Mouse (Mus musculus): ENCODE measurements around the gene Specc1. TPM values are rescaled to one million over a fixed set of nuclear protein-coding genes. Genes with fewer than 3 reads are reported as not detected.

Specc1 gene
- total RNA-seq, 2 experiments from 2014 or later = 16.3 to 22.4 TPM

DNA sequence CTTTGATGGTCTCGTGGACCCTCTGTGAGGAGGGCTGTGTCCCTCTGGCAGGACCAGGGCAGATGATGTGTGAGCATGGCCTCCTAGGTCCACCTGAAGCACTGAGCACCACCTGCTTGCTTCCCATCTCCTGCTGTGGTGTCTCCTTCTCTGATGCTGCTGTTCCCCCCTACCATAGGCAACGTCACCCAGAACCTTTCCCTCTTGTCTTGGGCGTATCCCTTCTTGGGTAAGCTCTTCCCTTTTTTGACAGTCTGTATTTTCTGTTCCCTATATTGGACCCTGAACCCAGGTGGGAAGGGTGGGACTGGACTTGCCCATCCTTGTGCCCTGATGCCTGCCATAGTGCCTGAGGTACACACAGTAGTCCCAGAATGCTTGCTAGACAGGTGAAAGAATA lies 56.9 kb downstream of the Specc1 start:
- no peak for DNase-seq (ENCODE audit: low spot score in 2 of 2)

DNA sequence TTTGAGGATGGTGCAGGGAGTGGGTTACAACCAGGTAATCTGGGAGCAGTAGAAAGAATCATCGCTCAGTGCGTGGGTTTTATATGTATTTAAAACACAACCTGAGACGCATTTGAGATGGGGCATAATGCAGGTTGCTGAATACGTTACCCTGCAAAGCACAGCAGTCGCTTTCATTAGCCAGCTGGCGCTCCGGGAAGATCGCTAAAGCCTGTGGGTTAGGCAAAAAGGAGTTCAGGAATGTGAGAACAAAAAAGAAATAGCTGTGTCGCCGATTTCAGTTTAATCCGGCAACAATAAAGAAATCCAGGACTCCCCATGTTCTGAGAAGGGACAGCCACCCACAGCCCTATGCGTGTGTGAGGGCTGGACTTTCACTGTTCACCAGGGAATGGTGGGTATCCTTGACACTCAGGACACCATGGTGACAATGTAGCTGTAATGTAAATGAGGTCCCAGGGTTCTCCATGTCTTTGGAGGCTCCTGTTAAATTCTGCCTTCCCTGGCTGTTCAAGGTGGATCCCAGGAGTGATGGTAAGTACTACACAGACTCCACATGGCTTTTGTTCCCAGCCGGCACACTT lies 58.6 kb downstream of the Specc1 start:
- DNase-seq (ENCODE audit: low spot score in 2 of 2) = no peak

DNA sequence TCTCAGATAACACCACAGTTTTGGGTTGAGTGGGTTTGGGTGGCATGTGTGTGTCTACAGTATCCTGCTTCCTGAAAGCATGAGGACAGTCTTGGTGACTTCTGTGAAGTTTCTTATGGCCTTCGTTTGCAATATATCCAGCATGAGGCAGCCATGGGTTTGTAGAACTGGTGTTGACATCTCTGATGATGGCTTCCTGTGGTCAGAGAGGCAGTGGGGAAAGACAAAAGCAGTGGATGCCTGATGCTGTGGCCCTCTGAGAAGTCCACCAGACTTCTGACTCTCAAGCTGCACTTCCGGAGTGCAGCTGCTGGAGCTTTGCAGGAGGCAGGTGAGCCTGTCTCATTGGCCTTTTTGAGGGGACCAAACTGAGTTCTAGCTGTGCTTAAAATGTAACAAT lies 60.4 kb downstream of the Specc1 start:
- no peak for DNase-seq (ENCODE audit: low spot score in 2 of 2)

DNA sequence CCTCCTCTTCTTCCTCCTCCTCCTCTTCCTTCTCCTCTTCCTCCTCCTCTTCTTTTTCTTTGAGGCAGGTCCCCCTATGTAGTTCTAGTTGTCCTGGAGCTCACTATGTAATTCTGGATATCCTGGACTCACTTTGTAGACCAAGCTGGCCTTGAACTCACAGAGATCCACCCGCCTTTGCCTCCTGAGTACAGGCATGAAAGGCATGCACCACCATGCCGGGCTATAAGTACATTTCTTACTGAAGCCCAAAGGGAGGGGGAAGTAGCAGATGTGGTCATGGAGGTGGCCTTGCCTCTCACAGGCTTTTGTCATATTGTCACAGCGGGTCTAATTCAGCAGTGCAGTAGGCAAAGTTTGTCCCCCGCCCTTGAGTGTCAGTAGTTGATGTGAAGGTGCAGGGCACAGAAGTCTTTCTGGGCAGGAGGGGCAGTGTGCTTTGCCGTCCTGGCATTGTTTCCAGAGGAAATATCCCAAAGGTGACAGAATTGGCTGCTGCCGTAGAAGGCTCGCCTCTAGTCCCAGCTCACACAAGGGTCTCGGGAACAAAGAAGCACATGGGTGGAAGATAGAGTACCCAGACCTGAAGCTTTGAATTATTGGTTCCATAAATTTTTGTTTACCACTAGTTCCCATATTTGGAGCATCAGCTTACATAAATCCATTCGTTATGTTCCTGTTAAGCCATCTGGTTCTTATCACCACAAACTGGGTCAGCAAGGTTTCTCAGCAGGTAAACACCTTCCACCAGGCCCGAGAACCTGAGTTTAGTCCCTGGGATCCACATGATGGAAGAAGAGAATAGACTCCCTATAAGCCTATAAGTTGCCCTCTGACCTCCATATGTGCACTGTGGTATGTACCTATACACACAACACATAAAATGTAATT lies 62.0 kb downstream of the Specc1 start:
- no peak for DNase-seq (ENCODE audit: low spot score in 2 of 2)

DNA sequence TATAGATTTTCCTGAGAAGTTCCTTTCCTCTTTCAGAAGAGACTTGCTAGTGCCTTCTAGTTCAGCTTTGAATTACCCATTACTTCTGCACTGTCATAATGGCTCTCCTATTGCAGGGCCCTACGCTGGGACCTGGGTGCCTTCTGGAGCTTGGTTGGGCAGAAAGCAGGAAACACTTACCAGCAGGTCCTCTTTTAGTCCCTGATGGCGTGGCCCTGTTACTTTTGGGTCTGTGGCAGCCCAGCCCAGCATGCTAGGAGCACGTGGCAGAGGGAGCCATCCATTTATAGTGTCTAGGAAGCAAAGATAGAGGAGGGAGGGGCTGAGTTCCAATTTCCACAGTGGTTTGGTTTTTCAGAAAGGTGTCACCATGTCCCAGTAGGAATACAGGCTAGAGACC lies 63.3 kb downstream of the Specc1 start:
- no peak for DNase-seq (ENCODE audit: low spot score in 2 of 2)

DNA sequence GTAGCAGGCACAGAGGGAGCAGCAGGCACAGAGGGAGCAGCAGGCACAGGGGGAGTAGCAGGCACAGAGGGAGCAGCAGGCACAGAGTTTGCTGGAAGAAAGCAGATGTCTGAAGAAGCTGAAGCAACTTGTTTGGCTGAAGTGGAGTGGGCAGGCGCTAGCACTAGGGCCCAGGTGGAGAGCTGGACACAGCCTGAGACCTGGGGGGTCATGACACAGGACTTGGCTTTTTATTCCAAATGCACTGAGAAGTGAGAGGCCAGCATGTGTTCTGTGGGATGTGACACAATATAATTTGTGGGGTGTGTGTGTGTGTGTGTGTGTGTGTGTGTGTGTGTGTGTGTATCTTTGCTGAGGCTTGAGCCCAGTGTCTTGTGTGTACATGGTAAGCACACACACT lies 64.3 kb downstream of the Specc1 start:
- DNase-seq (ENCODE audit: low spot score in 2 of 2) = no peak

DNA sequence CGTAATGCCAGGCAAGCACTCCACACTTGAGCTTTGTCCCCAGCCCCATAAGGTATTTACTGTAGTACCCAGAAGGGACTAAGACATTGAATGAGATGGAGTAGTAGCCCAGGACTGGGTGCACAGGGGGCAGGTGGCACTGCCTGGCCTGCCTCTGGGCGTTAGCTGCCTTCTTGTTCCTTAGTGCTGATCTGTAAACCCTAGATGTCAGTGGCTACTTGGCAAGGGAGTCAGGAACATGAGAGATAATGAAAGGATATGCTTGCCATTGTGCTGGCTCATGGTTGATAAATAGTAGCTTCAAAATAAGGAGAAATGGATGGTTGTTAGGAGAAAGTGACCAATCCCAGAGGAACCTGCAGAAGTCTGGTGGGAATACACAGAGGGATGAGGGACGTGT lies 65.5 kb downstream of the Specc1 start:
- no peak for DNase-seq (ENCODE audit: low spot score in 2 of 2)

DNA sequence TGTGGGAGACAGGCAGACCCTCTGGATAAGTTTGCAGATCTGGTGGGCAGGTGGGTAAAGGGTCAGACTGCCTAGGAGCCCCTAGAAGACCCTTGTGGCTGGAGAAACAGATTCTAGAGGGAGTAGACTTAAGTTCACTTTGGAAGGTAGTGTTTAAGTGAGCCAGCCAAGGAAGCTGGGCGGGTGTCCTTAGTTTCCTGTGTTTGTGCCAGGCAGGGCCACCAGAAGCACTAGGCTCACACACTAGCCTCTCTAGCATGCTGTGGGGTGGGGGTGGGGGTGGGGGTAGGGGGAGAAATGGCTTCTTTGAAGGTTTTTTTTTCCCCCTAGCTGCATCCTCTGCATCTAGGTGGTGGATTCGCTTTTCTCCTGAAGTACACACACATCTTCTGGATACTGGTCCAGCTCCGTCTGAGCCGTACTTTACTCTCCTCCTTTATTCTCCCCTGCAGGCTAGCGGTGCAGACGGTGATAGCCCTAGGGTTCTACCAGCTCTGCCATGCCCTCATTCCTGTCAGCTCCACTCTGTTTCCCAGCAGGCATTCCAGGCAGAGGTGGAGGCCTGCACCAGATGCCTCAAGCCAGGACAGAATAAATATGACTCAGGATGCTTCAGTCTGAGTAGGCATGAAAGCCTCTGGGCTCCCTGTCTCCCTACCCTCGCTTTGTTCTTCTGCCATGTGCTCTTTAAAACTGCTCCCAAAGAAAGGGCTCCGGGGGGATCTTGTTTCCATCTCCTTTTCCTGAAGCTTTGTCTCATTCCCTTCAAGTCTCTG lies 66.3 kb downstream of the Specc1 start:
- no peak for DNase-seq (ENCODE audit: low spot score in 2 of 2)

DNA sequence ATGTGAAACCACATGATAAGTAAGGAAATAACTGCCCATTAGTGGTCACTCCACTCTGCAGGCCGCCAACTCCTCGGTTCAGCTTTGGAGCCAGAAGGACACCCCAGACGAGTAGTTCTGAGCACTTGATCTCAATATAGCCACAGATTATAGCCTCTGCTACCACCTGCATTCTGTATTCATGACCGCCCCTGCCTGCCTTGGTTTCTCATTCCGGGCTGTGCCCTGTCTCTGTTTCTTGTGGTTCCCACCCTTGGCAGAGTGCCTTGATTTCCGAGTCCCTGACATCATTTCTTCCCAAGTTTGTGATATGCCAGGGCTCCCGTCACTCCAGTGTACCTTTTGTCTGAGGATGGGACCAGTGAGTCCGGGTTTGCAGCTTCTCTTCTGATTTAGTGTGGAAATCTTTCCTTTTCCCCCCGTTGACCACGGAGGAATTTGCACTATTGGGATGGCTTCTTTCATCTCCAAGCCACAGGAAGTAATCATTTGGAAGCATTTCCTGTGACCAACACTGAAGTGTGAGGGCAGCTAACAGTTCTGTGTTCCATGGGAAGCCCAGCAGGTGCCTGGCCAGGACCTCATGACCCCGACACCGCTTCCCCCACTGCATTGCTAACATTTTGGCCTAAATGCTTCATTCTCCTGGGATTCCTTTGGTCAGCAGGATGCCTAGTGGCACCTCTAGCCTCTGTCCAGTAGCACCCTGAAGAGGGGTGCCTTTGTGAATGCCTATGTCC lies 67.1 kb downstream of the Specc1 start:
- DNase-seq (ENCODE audit: low spot score in 2 of 2) = no peak

DNA sequence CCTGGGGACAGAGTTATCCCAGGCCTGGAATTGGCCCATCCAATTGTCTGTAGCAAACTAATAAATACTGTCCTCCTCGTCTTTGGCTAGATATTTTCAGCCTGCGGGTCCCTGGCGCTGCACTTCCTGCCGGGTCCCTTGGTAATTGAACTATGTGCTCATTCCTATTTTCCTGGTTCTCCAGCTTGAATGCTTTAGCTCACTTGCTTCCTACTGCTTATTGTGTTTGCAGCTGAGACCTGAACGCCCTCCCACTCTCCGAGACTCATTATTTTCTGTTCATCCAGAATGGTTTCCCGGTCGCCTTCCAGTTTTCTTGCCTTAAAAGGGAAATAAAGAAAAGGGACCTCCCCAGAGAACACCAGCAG lies 67.7 kb downstream of the Specc1 start:
- DNase-seq (ENCODE audit: low spot score in 2 of 2) = no peak

DNA sequence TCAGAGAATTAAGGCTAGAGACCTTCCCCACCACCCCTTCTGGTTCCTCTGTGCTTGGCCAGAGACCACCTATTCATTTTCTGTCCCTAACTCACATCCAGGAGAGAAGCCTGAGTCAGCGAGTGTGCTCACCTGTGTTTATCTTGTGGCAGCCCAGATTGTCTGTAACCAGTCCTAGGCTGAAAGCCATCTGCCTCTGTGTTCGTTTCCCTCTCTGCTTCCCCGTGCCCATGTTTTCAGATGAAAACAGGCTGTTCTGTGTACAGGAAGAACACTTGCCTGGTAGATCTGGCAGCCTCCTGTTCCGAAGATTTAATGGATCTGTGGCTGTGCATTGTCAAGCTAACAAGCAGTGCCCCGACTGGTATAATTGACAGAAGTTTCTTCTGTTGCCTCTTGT lies 68.4 kb downstream of the Specc1 start:
- DNase-seq (ENCODE audit: low spot score in 2 of 2) = no peak

DNA sequence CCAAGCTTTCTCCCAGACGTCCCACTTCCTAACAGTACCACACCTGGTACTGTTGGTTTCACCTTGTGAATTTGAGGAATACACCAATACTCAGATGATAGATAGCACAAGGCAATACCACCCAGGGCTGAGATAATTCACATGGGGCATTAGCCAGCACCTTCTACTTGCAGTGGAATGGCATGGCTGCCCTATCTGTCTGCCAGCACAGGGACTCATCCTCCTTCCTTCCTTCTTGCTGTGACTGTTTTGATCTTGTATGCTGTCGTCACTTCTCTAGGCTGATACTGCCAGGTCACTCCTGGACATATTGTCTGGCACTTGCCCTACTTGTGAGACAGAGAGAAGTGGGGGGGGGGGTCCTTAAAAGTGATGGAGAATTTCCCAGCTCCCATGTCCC lies 69.2 kb downstream of the Specc1 start:
- DNase-seq (ENCODE audit: low spot score in 2 of 2) = no peak

DNA sequence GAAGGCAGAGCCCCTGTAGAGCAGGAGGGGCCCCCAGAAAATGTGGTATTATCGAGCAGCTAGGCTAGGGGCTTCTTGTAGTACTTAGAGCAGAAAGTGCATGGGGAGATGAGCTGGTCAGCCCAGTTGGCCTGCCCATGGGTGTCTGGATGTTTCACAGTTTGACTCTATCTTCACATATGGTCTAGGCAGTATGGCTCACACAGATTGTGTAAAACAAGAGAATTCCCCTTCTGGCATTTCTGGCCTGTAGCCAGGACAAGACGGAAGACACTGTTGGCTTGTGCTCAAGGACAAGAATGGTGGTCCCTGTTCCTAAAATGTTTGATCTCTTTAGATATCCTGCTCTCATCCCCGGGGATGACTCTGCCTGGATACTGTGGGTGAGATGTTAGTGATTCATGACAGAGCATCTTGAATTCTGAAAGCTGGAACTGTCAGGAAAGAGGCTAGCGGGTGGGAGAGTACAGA lies 69.8 kb downstream of the Specc1 start:
- DNase-seq (ENCODE audit: low spot score in 2 of 2) = no peak

DNA sequence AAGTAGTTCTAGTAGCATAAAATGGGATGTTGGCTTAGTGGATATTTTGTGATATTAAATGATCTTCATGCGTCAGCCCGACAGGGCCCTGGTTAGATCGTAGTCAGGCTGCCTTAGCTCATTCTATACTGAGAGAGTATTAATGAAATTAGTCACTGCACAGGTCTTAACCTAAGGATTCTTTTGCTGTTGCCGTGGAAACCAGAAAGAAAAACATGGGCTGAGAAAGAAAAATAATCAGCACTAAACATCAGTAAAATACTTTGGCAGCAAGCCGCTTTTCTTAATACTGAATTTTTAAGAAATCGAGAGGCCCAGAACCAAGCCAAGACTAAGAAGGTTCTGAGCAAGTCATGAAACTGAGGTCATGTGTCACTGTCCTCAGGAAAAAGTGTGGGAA lies 70.7 kb downstream of the Specc1 start:
- no peak for DNase-seq (ENCODE audit: low spot score in 2 of 2)

DNA sequence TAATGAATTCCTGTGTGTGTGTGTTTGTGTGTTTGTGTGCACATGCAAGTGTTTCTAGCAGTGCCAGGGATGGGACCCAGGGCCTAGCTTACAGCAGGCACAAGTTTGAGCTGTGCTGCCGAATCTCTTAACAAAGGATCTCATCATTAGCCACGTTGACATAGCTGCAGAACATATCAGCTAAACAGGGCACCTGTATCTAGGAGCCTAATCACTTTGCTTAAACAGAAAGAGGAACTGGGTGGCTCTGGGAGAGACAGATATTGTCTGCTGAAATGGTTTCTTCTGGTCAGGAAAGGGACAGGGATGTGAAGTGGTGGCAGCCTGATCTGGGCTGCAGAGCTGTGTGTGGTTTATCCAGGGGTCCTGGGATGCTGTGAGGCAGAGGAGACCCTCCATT lies 71.1 kb downstream of the Specc1 start:
- no peak for DNase-seq (ENCODE audit: low spot score in 2 of 2)

DNA sequence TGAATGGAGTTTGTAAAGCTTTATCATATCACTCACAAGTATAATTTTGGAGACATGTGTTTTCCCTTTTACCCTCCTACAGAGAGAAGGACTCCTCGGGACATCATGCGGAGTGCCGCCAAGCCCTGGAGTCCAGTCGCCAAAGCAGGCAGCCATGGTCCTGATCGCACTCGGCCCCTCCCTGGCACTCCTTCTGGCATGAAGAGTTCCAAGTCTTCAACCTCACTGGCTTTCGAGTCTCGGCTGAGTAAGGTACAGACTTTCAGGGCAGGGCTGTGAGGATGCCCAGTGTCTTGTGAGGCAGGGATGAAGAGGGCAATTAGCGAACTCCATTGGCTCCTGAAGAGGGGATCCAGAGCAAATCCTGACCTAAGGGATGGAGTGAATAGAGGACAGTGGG lies 72.6 kb downstream of the Specc1 start:
- DNase-seq (ENCODE audit: low spot score in 2 of 2) = no peak

DNA sequence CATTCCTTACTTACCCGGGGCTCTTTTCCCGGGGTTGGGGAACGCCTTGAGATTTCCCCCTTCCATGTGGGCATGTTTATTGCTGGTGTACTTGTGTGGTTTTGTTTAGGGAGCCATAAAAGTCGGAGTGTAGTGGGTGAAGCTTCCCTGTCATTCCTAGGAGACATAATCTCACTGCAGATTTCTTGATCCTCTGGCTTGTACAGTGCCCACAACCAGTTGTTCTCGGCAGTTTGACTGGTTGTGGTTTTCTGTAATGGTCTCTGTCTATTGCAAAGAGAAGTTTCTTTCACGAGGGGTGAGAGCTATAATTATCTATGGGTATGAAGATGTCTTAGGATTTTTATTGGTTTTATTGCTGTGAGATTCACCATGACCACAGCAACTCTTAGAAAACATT lies 78.0 kb downstream of the Specc1 start:
- no peak for DNase-seq (ENCODE audit: low spot score in 2 of 2)

DNA sequence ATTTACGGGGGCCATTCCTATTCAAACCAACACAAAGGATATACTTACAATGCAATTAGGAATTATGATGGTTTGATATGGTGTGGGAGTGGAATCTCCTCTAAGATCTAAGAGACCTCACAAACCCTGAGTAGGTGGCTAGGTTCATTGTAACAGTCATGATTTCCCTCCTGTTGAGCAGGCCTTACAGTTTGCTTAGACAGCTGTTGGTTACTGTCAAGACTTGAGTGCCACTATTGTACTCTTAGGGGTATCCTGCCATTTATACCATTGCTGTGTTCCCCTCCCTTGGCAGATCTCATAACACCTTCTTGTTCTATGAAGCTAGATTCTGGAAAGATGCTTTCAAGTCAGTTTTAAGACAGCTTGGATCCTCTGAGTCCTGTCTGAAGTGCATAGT lies 78.7 kb downstream of the Specc1 start:
- DNase-seq (ENCODE audit: low spot score in 2 of 2) = no peak

DNA sequence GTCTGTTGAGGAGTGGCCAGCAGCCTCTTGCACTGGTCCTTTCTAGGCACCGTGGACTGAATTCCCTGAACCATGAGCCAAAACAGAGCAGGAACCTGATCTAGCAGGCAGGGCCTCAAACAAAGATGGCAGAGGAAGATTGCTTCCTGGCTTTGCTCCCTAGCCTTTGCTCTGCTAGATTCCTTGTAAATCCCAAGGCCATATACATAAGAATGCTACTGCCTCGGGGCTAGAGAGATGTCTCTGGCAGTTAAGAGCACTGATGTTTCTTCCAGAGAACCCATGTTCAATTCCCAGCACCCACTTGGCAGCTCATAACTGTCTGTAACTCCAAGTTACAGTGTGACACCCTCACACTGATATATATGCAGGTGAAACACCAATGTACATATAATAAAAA lies 83.6 kb downstream of the Specc1 start:
- no peak for DNase-seq (ENCODE audit: low spot score in 2 of 2)

DNA sequence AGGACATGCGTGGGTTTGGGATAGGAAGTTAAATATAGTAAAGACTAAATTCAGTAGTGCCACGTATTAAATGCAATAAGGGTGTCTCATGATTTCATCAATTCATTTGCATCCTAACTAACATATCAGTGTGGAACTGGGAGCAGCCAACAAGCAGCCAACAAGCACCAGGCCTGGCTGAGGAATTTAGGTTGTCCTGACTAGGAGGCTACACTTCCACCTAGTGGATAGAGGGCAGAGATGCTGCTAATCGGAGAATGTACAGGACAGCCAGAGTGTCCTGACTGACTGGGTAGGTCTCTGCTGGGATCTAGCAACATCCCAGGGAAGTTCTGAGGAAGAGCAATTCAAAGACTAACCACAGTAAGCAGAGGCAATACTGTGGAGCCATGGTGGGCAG lies 88.1 kb downstream of the Specc1 start:
- DNase-seq (ENCODE audit: low spot score in 2 of 2) = no peak

DNA sequence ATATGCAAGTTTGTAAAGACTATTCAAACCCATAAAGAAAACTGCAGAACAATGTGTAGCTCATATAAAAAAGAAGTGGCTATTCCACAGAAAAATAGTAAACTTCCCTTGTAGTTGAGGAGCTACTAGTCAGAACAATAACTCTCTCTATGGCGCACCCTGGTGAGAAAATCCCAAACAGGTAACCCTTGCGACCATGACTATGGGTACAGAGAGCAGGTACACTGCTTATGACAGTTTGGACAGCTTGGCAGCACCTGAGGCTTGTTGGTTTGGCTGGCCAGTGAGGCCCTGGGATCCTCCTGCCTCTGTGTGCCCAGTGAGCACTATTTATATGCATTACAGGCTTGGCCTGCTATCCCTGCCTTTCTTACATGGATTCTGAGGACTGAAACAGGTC lies 89.4 kb downstream of the Specc1 start:
- DNase-seq (ENCODE audit: low spot score in 2 of 2) = no peak

All from adrenal gland, postnatal 4 days (tissue).